Mouse (Mus musculus): ENCODE measurements around the gene Phrf1. TPM values are rescaled to one million over a fixed set of nuclear protein-coding genes. Genes with fewer than 3 reads are reported as not detected.

Gene Phrf1
- total RNA-seq, 2 experiments from 2014 or later = 70.5 to 77.2 TPM

- intact Hi-C loops (cut with DNase I) = loop anchor here (5.0 kb wide), 1 partner anchor 81 kb away; no protein-coding TSS in a partner anchor
- DNase-seq (ENCODE audit: extremely low spot score in 1 of 2, low spot score in 2 of 2) = no peak
- no peak for TF ChIP-seq CTCF (IDR thresholded peaks at IDR 0.05)
- no peak overlapping the region for H3K4me3 ChIP-seq
- no peak overlapping the region for H3K27ac ChIP-seq
Observed at GRCm38 (mm10) chr7:141281442-141281841, 52.9 kb downstream of the Phrf1 start.

GRCm38 (mm10) chr7:141282756-141283155, 54.2 kb downstream of the Phrf1 start:
- Histone ChIP-seq H3K4me3 (no peak overlapping the region), H3K27ac (no peak overlapping the region)
- intact Hi-C loops (cut with DNase I) = loop anchor here (5.0 kb wide), 1 partner anchor 80 kb away; no protein-coding TSS in a partner anchor
- no peak for DNase-seq (ENCODE audit: extremely low spot score in 1 of 2, low spot score in 2 of 2)
- TF ChIP-seq CTCF (IDR thresholded peaks at IDR 0.05) = no peak

- Histone ChIP-seq H3K4me3 (no peak overlapping the region), H3K27ac (no peak overlapping the region)
- intact Hi-C loops (cut with DNase I) = no loop called here
- no peak for TF ChIP-seq CTCF (IDR thresholded peaks at IDR 0.05)
- no peak for DNase-seq (ENCODE audit: extremely low spot score in 1 of 2, low spot score in 2 of 2)
Observed at GRCm38 (mm10) chr7:141288042-141288441, 59.5 kb downstream of the Phrf1 start.

GRCm38 (mm10) chr7:141291921-141292582, 63.5 kb downstream of the Phrf1 start, which contains the start of gene Drd4:
TSS of gene Drd4 (plus strand) at chr7:141292006.
- no peak for TF ChIP-seq CTCF (IDR thresholded peaks at IDR 0.05)
- Histone ChIP-seq H3K27ac (no peak within 1 kb of the TSS), H3K4me3 (peak within 1 kb of the TSS; percentile 33)
- peak; percentile 27 to 37 for DNase-seq (ENCODE audit: extremely low spot score in 1 of 2, low spot score in 2 of 2)
- intact Hi-C loops (cut with DNase I) = no loop called here

GRCm38 (mm10) chr7:141292583-141293388, 64.2 kb downstream of the Phrf1 start:
- TF ChIP-seq CTCF (IDR thresholded peaks at IDR 0.05) = no peak
- Histone ChIP-seq H3K4me3 (no peak overlapping the region), H3K27ac (no peak overlapping the region)
- DNase-seq (ENCODE audit: extremely low spot score in 1 of 2, low spot score in 2 of 2) = no peak
- intact Hi-C loops (cut with DNase I) = no loop called here

GRCm38 (mm10) chr7:141293852-141294471, 65.4 kb downstream of the Phrf1 start:
- Histone ChIP-seq H3K4me3 (peak overlapping the region; percentile 33), H3K27ac (no peak overlapping the region)
- no peak; the same call in 1 of the 2 replicates for TF ChIP-seq CTCF (IDR thresholded peaks at IDR 0.05)
- peak in 1 of 2 experiments; percentile 19 for DNase-seq (ENCODE audit: extremely low spot score in 1 of 2, low spot score in 2 of 2)
- intact Hi-C loops (cut with DNase I) = no loop called here

GRCm38 (mm10) chr7:141294479-141294878, 65.9 kb downstream of the Phrf1 start:
- no peak for TF ChIP-seq CTCF (IDR thresholded peaks at IDR 0.05)
- H3K4me3 ChIP-seq = no peak overlapping the region
- no peak for DNase-seq (ENCODE audit: extremely low spot score in 1 of 2, low spot score in 2 of 2)
- H3K27ac ChIP-seq = no peak overlapping the region
- intact Hi-C loops (cut with DNase I) = no loop called here

- H3K4me3 ChIP-seq = no peak overlapping the region
- no peak overlapping the region for H3K27ac ChIP-seq
- no peak for TF ChIP-seq CTCF (IDR thresholded peaks at IDR 0.05)
- intact Hi-C loops (cut with DNase I) = no loop called here
- DNase-seq (ENCODE audit: extremely low spot score in 1 of 2, low spot score in 2 of 2) = no peak
Observed at GRCm38 (mm10) chr7:141297926-141298650, 69.5 kb downstream of the Phrf1 start.

- no peak overlapping the region for H3K27ac ChIP-seq
- intact Hi-C loops (cut with DNase I) = no loop called here
- H3K4me3 ChIP-seq = no peak overlapping the region
- DNase-seq (ENCODE audit: extremely low spot score in 1 of 2, low spot score in 2 of 2) = no peak
- TF ChIP-seq CTCF (IDR thresholded peaks at IDR 0.05) = no peak
Observed at GRCm38 (mm10) chr7:141299175-141299574, 70.6 kb downstream of the Phrf1 start.

- DNase-seq (ENCODE audit: extremely low spot score in 1 of 2, low spot score in 2 of 2) = no peak
- no peak for TF ChIP-seq CTCF (IDR thresholded peaks at IDR 0.05)
- H3K27ac ChIP-seq = no peak overlapping the region
- H3K4me3 ChIP-seq = no peak overlapping the region
- intact Hi-C loops (cut with DNase I) = no loop called here
Observed at GRCm38 (mm10) chr7:141301386-141301785, 72.8 kb downstream of the Phrf1 start.

GRCm38 (mm10) chr7:141302702-141303268, 74.2 kb downstream of the Phrf1 start:
- intact Hi-C loops (cut with DNase I) = no loop called here
- DNase-seq (ENCODE audit: extremely low spot score in 1 of 2, low spot score in 2 of 2) = no peak
- TF ChIP-seq CTCF (IDR thresholded peaks at IDR 0.05) = no peak
- H3K27ac ChIP-seq = no peak overlapping the region
- no peak overlapping the region for H3K4me3 ChIP-seq

Data from left cerebral cortex, adult 2 months (tissue).